Comparison of ENCODE assay signal across 24 mouse cellular contexts in genomic region chr7:123273056-123273455, GRCm38 (mm10). TPM values are rescaled to one million over a fixed set of nuclear protein-coding genes. Genes with fewer than 3 reads are reported as not detected.
DNase-seq lines count a peak whose midpoint lies in the region; ATAC-seq and TF ChIP-seq lines count a peak whose summit lies in the region.
"Had no signal": no experiment of that assay in that cellular context is flagged by ENCODE, and none has a peak within 500 bp of the region (broad histone marks: within the 10 kb centered on the region; RNA-seq: fewer than 3 reads in every experiment).

No protein-coding gene starts in this region.

- H3K4me3 ChIP-seq in hindbrain, embryonic 16.5 days (ENCODE audit: low read length), result no peak overlapping the region
- no peak overlapping the region for H3K4me3 ChIP-seq in hindbrain, embryonic 11.5 days (ENCODE audit: low read depth, low read length)
- H3K4me3 ChIP-seq: heart, embryonic 15.5 days; left cerebral cortex, adult 2 months had no signal

- no peak overlapping the region for H3K9ac ChIP-seq in hindbrain, embryonic 16.5 days (ENCODE audit: low read depth, low read length)
- H3K9ac ChIP-seq in hindbrain, embryonic 11.5 days (ENCODE audit: low read depth, low read length), result no peak overlapping the region
- H3K9ac ChIP-seq: heart, embryonic 15.5 days had no signal

- H3K9me3 ChIP-seq in hindbrain, embryonic 16.5 days (ENCODE audit: control insufficient read depth, low read length), result no peaks in the 10 kb centered on the region
- H3K9me3 ChIP-seq in hindbrain, embryonic 11.5 days (ENCODE audit: control insufficient read depth, low read length), result no peaks in the 10 kb centered on the region
- H3K9me3 ChIP-seq: heart, embryonic 15.5 days had no signal

- no peak overlapping the region for H3K27ac ChIP-seq in hindbrain, embryonic 16.5 days (ENCODE audit: low read depth, low read length)
- no peak overlapping the region for H3K27ac ChIP-seq in hindbrain, embryonic 11.5 days (ENCODE audit: low read depth, low read length)
- H3K27ac ChIP-seq: heart, embryonic 15.5 days; left cerebral cortex, adult 2 months had no signal

- no peak for TF ChIP-seq CTCF in brain, embryonic 14.5 days (IDR thresholded peaks at IDR 0.05; ENCODE audit: borderline replicate concordance, extremely low read depth, insufficient read depth, insufficient read length)

- H3K27me3 ChIP-seq in hindbrain, embryonic 16.5 days (replicated peaks; ENCODE audit: control insufficient read depth, insufficient read depth, low read length), result no peaks in the 10 kb centered on the region
- H3K27me3 ChIP-seq in hindbrain, embryonic 11.5 days (ENCODE audit: control insufficient read depth, insufficient read depth, low read length), result no peaks in the 10 kb centered on the region
- H3K27me3 ChIP-seq: heart, embryonic 15.5 days had no signal

- TF ChIP-seq POLR2A in brain, embryonic 14.5 days (IDR thresholded peaks at IDR 0.05; ENCODE audit: borderline replicate concordance, extremely low read depth, insufficient read depth, insufficient read length, poor library complexity, severe bottlenecking), result no peak

- no peak overlapping the region for H3K4me2 ChIP-seq in hindbrain, embryonic 16.5 days (ENCODE audit: low read length)
- no peak overlapping the region for H3K4me2 ChIP-seq in hindbrain, embryonic 11.5 days (replicated peaks; ENCODE audit: low read depth, low read length)
- H3K4me2 ChIP-seq: heart, embryonic 15.5 days; liver, embryonic 11.5 days had no signal

- H3K4me1 ChIP-seq in hindbrain, embryonic 16.5 days (ENCODE audit: control insufficient read depth, insufficient read depth, low read depth, low read length), result no peaks in the 10 kb centered on the region
- no peaks in the 10 kb centered on the region for H3K4me1 ChIP-seq in hindbrain, embryonic 11.5 days (replicated peaks; ENCODE audit: control insufficient read depth, insufficient read depth, low read length)
- H3K4me1 ChIP-seq: heart, embryonic 15.5 days had no signal

- WGBS in hindbrain, embryonic 16.5 days, result 49% methylated on average over 11 of the region's 11 CpGs
- 75% methylated on average over 11 of the region's 11 CpGs for WGBS in hindbrain, embryonic 11.5 days

- DNase-seq in adrenal gland, postnatal 14 days, result peak; percentile 8
- DNase-seq in adrenal gland, postnatal 4 days (ENCODE audit: low spot score in 2 of 2), result no peak
- DNase-seq in hindbrain, embryonic 11.5 days (ENCODE audit: low spot score), result no peak
- peak; percentile 7 for DNase-seq in brain, embryonic 14.5 days (ENCODE audit: low read depth)
- no peak for DNase-seq in layer of hippocampus, adult 9-10 months (ENCODE audit: low spot score)
- no peak for DNase-seq in gastrocnemius, adult 18-20 months (ENCODE audit: low spot score)
- DNase-seq: adrenal gland, adult 8-10 months; cerebellum, adult 11-12 months; cerebellum, postnatal 36 days; gastrocnemius, postnatal 10 days; heart, adult 18-20 months; kidney, adult 9 months; kidney, postnatal 36 days; layer of hippocampus, adult 9-11 months; lung, adult 18-20 months; lung, postnatal 14 days; thymus, postnatal 14 days had no signal

- no peaks in the 10 kb centered on the region for H3K36me3 ChIP-seq in hindbrain, embryonic 16.5 days (ENCODE audit: control insufficient read depth, insufficient read depth, low read length)
- H3K36me3 ChIP-seq in hindbrain, embryonic 11.5 days (ENCODE audit: control insufficient read depth, insufficient read depth, low read length), result no peaks in the 10 kb centered on the region
- H3K36me3 ChIP-seq: heart, embryonic 15.5 days had no signal

- ATAC-seq in hindbrain, embryonic 16.5 days, result 0 out of 2 replicates have a peak, but pooled peaks have one; percentile 14
- no peak for ATAC-seq in hindbrain, embryonic 11.5 days (ENCODE audit: low FRiP score)
- peak; percentile 72 for ATAC-seq in CD4-positive, CD25-positive, alpha-beta regulatory T cell, adult 4 months

RNA-seq across cellular contexts. Expression of gene Slc5a11, which starts 58.5 kb away (rescaled TPM):
- total RNA-seq in adrenal gland, postnatal 14 days (2021), result not detected in 2 replicates
- total RNA-seq in adrenal gland, postnatal 4 days (2021), result 1 to 10 TPM in 1 of 2 experiments, not detected in 1; 3.0 TPM
- 0.32 and 0.50 TPM in 2 replicates for polyA plus RNA-seq in hindbrain, embryonic 16.5 days (2015; fragmentation: Nextera tagmentation; extraction: Ambion mirVana)
- 0.43 TPM in 1 of 2 replicates, not detected in the other for polyA plus RNA-seq in hindbrain, embryonic 11.5 days (2014; fragmentation: Nextera tagmentation; extraction: Ambion mirVana)
- polyA plus RNA-seq in CD4-positive, CD25-positive, alpha-beta regulatory T cell, adult 4 months (2017; shearing (Covaris generic)), result under 1 TPM; 0.42 to 0.70 TPM
- polyA plus RNA-seq in brain, embryonic 14.5 days (2012; rRNA removed), result 0.15 and 0.22 TPM in 2 replicates
- total RNA-seq in gastrocnemius, adult 18-20 months (2021), result not detected
- total RNA-seq: gastrocnemius, postnatal 10 days; heart, adult 18-20 months had no signal
- polyA plus RNA-seq: forebrain, embryonic 11.5 days; heart, embryonic 15.5 days; limb, embryonic 11.5 days had no signal

Comparison
In these comparisons a context has a peak if more than half of its experiments do, and no peak if none do; other contexts are left out.
1. DNase-seq: peak in adrenal gland, postnatal 14 days (single experiment) and brain, embryonic 14.5 days (single experiment); none in adrenal gland, postnatal 4 days (0 of 2), hindbrain, embryonic 11.5 days (single experiment), layer of hippocampus, adult 9-10 months (single experiment) and gastrocnemius, adult 18-20 months (single experiment).